Mouse (Mus musculus) retina, postnatal 1 day (tissue): Measurements from ENCODE around the gene Pqlc3.

Experiments
- DNase-seq: peaks from one replicate; pipeline ENCODE4 v3.0.0-alpha.2; 2012

Gene Pqlc3

GRCm38 (mm10) chr12:17001211-17001610, 1.0 kb upstream of the Pqlc3 start:
- DNase-seq, result no peak

- DNase-seq, result no peak
Observed at GRCm38 (mm10) chr12:17000628-17001027, 420 bp upstream of the Pqlc3 start.

DNA sequence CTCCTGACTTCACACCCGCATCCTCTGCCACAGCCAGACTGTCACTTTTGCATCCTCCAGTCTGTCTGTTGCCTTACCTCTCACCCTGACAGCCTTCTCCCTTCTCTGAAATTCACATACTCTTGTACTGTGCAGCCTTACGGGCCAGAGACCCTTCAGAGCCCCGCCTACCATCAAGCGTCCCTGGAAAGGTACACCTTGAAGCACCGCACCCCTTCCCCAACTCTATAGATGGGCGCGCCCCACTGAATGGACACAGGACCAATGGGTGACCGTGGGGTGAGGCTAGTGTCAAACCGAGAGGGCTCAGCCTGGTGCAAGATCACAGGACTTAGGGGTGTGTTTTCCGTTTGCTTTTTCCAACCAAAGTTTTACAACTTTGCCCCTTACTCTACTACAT, 1.1 kb downstream of the Pqlc3 start:
- no peak for DNase-seq

GRCm38 (mm10) chr12:16996886-16997462, 3.2 kb downstream of the Pqlc3 start:
- no peak for DNase-seq

DNA sequence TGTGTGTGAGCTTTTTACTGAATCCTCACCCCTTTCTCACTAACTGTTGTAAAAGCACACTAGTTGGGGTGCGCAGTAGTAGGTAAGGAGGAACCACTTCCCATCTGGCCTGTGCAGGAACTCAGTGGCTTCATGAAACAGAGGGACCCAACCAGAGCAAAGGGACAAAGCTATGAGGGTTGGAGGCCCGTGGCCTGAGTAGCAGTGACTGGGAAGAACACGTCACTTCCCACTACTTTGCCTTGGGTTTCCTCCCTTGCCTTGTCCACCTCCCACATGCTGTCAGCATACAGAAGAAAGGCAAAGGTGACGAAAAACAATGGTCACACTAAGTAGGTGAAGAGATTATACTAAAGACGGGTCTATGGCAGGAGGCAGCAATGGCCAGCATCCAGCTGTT, 3.9 kb downstream of the Pqlc3 start:
- DNase-seq, result no peak

DNA sequence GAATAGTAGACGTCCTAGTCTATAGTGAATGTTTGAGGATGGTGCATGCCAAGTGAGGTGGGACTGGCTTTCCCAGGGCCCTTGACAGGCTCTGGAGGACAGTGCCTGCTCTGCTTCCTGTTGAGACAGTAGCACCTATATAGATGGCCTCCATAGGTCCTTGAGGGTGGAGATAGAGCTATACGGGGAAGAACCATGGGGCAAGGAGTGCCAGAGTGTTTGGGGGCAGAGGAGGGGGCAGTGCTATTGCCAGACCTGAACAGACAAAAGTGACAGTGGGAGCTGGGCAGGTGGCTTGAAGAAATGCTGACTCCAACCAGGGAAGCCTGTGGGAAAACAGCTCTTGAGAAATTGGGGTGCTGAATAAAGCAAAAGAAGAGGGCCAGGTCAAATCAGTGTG, 5.9 kb downstream of the Pqlc3 start:
- DNase-seq, result no peak

DNA sequence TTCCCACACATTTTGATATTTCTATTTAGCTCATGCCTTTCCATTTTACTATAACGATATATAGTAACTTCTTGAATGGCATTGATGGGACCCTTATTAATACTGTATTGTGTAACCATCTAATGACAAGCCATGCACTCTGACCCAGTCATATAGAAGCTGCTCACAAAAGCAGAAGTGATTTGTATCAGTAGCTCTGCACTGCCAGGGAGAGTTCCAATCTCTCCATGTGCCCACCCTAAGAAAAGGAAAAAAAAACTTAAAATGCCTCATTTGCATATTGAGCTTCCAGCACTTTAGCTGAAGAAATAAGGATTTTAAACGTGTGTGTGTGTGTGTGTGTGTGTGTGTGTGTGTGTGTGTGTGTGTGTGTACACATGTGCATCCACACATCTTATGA, 7.9 kb downstream of the Pqlc3 start:
- DNase-seq, result no peak

DNA sequence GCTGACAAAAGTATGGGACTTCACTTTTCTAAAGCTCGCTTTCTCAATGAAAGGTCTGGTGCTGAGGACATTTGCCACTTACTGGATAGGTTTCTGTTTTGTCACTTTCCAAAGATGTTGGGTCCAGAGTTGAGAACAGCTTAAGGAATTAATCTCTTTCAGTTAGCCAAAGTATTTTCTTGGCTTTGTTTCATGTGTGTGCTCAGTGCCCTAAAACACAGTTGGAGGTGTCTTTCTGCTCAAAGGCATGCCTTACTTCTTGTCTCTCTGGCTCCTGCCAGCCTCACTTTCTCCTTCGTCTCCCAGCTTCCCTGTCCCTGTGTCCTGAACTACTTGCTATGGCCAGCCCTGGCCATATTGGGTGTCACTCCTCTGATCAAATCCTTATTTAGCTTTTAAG, 8.8 kb downstream of the Pqlc3 start:
- DNase-seq, result no peak

DNA sequence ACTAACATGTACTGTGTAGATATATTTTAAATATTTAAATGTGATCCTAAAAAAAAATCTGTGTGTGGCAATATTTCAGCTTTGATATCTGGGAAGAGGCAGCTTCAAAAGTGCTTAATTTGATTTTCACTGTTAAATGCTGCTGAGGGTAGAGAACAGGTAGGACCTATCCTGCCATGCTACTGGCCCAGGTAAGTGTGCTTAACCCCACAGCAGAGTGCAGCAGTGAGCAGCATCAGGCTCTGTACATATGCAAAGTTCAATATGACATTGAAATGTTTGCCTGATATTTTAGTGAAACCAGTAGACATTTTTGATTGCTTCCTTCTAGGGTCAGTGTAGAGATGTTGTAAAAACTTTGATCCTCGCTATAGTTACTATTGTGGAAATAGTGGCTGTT, 14.4 kb downstream of the Pqlc3 start:
- no peak for DNase-seq

GRCm38 (mm10) chr12:16977120-16977519, 23.1 kb downstream of the Pqlc3 start:
- DNase-seq, result no peak

DNA sequence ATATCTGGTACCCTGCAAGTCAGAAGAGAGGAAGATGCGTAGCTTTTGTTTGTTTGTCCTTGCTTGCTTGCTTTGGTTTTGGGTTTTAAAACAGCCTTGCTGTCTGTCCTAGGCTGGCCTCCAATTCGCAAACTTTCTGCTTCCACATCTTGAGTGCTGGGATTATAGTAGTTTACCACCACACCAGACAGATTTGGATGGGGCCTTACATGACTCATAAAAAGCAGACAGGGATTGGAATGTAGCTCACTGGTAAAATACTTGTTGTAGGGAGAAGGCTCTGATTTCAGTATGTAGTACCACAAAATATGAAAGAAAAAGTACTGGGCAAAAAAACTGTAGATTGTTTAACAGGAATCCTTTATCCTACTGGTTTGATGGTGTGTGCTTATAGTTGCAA, 33.4 kb downstream of the Pqlc3 start:
- DNase-seq, result no peak

DNA sequence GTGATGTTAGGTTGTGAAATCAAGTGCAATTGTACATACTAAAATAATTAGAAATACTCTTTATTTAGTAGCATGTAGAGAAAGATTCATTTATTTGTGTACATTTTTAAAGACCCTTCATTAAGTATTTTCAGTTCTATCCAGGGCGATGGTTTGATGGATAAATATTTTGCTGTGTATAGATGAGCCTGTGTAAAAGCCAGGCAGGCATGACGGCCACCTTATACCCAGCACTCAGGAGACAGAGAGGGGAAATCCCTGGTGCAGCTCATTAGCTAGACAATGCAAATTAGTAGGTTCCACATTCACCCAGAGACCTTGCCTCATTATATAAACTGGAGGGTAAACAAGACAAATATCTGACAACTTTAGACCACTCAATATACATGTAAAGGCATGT, 36.9 kb downstream of the Pqlc3 start:
- DNase-seq, result no peak

DNA sequence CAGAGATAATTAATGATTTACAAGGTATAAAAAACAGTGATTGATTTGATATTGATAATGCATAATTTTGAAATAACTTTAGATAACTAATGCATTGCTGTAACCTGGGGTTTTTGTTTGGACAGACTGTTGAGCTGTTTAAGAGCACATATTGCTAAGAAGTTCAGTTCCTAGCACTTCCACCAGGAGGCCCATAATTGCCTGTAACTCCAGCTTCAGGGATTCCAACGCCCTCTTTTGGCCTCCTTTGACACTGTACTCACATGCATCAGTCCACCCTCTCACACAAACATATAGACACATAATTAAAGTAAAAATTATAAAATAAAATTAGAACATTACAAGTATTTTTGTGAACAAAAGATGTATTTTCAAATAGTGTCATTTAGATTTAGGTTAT, 41.4 kb downstream of the Pqlc3 start:
- DNase-seq, result peak; percentile 30

- no peak for DNase-seq
Observed at GRCm38 (mm10) chr12:16948239-16948638, 52.0 kb downstream of the Pqlc3 start.

- DNase-seq, result no peak
Observed at GRCm38 (mm10) chr12:16941976-16942375, 58.2 kb downstream of the Pqlc3 start.
